Mouse (Mus musculus) frontal cortex, postnatal 10 days (tissue): ENCODE results near the gene Bmp3.
A peak's percentile ranks its signal among the peaks of the same experiment; 100 is the strongest.

Source experiments
- DNase-seq, 2 experiments: peaks; one replicate each; pipeline ENCODE4 v3.0.0; 2022; ENCODE audit warnings: low spot score in 2 of 2, mixed read lengths in 1 of 2

Gene Bmp3

DNA sequence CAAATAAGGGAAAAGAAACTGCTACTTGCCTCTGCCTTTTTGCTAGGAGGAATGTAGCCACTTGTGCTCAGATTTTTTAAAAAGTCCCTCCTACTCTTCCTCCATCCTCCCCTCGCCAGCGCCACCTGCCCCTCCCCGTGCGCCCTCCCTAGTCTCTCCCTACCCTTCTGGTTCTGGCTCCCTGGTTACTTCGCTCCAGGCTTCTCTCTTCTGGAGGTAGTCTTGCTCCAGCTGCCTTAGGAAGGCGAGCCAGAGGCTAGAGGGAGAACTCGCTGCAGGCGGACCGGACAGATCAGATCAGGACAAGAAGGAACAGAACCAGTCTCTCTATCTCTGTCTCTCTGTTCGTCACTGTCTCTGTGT, at the start of gene Bmp3:
Gene Bmp3, plus strand, starts transcription at position 152 of the 363 bp plus-strand sequence.
- DNase-seq, result peak in 1 of 2 experiments; percentile 16

DNA sequence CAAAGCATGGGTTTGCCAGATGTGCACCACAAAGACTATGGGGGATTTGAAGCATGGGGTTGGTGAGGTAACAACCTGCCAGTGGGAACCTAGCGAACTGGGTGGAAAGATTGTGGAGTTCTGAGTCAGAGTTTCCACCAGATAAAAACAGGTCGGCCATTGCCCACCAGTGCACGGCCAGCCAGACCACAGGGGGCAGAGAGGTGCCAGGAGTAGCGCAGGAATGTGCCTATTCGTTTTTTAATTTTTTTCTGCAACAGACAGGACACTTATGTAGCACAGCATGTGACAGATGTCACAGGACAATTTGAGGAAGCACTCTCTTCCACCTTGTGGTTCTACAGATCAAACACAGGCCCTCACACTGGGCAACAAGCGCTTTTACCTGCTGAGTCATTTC, 49.5 kb upstream of the Bmp3 start:
- DNase-seq, result no peak

DNA sequence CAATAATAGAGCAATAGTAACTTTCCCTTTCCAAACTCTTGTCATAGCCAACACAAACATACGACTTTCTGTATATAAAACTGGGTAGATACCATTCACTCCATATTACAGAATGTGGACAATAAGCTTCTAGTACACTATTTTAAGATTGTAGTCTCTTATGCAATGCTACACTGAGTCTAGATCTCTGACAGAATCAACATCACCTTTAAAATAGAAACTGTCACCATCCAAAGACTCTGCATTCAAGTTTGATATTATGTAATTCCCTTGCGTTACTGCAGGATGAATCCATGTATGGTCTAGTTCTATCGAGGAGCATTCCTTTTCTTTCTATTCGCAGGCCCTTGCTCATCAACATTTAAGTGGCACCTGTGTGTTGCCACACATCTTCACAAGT, 47.7 kb upstream of the Bmp3 start:
- DNase-seq, result no peak

DNA sequence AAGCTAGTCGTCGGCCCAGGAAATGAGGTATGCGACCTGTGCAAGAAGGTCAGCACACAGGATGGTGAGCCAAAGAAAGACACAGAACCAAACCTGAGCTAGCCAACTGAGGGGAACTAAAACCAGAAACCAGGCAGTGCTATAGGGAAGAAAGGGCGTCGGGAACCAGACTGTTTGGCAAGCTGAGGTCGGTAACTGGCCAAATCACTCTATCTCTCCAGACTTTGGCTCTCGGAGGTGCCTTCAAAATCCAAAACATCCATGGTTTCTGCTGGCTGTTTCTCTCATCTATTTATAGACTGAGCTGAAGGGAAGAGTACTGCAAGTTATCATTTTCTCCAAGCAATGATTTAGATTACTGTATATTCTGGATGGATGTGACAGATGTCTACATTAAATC, 47.2 kb upstream of the Bmp3 start:
- DNase-seq, result no peak

DNA sequence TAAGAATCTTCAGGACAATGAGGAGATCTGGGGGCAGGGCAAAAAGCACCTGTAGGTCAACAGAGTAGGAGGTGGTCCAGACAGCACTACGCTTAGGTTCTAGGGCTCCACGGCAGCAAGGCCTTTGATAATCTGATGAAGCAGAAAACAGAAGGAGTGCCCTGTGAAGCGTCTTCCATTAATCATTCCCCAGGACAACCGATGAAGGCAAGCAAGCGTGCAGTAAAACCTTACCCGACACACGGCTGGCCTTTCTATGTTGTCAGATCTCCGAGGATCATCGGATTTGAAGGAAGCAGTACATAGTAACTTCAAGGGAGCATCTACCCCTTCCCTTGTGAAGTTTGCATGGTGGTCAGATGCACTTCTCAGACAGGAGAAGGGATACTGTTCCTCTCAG, 46.3 kb upstream of the Bmp3 start:
- DNase-seq, result no peak

DNA sequence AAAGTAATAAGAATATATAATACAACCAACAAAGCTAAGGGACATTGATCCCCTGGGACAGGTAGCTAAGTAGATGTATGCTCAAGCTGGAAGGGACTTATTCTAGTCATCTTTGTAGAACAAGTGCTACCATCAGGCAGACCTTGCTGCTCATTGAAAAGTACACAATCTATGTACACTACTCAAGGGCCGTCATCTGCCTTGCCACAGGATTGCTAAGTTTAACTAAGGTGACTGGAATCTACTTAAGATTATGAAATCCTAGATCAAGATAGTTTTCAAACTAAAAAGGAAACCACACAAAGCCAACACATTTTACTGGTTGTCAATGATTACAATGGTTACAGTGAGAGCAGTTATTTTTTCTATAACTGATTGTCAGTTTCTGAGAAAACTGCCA, 41.8 kb upstream of the Bmp3 start:
- no peak for DNase-seq

DNA sequence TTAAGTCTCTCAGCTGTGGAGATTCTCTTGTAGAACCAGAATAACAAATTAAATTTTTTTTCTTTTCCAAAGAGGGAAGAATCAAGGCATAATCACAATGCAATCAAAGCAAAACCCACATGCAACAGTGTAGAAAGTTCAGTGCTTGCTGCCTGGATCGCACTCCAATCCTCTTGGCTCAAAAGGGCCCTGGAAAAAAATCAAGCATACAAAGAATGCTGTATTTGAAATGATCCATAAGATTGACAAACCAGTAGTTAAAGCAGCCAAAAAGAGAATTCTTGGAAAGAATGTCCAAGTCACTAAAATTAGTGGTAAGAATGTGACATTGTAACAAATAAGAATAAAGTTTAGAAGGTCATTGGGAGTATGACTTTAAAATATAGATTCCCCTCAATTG, 38.9 kb upstream of the Bmp3 start:
- no peak for DNase-seq

DNA sequence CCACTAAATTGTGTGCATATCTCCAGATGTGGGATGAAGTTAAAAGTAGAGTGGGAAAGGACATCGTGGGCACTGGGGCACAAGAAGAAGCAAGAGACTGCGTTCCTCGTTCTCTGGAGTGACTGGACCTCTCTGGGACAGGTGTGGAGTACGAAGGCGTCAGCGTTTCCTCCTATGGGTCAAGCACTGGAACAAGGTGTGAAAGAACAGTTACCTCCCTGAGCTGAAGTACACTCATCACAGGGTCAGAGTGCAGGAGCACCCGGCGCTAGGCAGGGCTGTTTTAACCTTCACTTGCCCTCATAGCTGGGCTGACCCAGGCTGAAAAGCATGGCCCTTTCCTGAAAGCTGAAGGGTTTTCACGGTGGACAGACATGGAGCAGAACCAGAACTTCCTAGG, 20.5 kb upstream of the Bmp3 start:
- DNase-seq, result no peak

DNA sequence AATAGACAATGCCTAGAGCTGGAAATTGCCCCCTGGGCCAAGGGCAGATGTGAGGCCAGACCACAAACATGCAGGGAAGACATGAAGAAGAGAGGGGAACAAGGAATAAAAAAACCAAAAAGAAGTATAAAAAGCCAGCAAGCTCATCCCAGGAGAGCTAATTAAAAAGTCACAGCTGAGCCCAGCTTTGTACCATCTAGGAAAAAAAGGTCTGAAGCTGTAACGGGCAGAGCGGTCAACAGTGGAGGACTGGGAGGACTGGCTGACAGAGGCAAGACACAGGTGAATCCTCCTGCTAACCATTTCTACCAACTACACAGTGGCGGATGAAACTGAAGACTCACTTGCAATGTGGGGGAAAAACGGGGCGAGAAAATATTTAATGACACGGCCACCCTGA, 19.9 kb upstream of the Bmp3 start:
- no peak for DNase-seq

DNA sequence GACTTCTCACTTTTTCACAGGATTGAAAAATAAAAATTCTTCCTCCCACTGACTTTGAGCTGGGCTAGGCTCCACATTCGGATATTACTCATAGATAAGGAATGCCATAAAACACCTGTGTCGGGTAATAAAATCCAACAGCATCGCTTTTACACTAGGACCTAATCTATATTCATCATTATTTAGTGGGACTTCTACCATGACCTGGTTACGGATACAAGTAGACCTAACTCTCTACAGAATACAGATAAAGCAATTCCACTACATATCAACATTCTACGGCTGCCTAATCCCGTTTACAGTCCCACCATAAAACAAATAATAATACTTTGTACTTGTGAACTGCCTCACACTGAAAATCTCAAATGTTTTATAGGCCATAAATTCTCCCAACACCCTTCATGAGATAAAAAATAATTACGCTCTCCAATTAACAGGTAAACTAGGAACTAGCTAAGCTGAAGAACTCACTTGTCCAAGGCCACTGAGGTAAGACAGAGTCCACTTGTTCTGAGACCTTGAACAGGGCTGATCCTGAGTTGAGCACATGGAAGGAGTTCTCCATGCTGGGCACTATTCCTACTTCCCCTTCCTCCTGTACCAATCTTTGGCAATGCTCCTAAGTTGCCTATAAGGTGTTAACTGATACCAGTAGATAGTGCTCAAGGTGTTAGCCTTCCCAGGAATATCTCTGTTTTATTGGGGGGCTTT, 11.5 kb upstream of the Bmp3 start:
- DNase-seq, result no peak

DNA sequence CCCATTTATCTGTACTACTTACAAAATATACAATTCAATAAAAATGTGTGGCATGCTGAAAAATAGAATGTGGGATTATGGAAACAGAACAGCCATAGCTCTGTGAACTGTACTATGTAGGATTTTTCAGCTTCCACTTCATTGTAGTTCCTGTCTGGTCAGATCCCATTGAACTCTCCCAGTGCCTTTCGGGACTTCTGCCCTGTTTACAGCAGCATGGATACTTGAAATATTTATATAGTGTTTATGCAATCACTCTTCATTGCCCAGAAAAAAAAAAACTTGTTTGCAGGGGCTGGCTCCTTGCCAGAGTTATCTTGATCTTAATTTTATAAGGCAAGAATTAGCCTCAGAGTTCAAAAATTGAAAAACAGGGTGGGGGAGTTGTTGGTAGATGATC, 9.6 kb upstream of the Bmp3 start:
- DNase-seq, result no peak

DNA sequence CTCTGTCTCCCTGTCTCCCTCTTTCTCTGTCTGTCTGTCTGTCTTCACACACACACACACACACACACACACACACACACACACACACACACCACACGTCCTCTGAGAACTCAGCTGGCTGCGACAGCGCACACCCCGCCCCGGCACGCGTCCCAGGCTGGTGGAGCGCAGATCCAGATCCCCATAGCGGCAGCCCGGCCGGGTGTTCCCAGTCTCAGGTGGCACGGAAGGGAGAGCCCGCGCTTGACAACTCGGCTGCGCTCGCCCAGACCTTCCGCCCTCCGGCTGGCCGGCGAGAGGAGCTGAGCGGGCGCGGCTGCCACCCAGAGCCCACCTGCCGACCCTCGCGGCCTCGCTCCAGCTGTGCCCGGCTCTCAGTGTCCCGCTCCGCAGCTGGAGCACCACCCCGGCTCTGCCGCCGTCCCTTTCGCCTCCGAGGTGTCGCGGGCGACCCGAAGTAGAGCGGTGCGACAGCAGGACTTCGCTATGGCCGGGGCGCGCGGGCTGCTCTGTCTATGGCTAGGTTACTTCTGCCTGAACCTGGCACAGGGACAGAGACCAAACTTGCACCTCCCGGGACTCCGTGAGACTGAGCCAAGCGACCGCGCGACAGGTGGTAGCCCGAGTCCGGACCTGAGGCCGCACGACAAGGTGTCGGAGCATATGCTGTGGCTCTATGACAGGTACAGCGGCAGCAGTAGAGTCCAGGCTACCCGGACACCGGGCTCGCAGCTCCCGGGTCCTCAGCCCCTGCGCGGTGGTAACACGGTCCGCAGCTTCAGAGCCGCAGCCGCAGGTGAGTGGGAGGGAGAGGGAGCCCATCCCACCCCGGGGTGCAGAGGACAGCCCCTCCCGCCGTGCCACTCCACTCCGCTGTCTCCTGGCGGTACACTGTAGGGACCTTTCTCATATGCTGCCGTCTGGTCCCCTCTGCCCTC, 681 bp downstream of the Bmp3 start:
- peak in 1 of 2 experiments; percentile 18 for DNase-seq

DNA sequence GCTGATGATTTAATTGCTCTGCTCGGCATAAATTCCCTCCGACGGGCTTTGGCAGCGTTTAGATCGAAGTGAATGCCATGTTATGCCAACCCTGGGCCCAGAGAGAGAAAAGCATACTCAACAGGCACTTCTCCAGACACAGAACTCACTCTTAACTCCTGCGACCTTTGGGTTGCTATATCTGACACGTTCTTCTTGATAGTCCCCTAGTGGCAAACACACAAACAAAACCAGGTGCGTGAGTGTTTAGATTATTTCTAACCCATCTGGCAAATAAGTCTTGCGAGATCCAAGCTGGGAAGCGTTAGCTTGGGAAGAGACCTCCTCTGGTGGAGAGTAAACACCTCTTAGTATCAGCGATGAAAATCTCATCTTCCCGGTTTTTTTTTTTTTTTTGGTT, 1.5 kb downstream of the Bmp3 start:
- DNase-seq, result no peak

DNA sequence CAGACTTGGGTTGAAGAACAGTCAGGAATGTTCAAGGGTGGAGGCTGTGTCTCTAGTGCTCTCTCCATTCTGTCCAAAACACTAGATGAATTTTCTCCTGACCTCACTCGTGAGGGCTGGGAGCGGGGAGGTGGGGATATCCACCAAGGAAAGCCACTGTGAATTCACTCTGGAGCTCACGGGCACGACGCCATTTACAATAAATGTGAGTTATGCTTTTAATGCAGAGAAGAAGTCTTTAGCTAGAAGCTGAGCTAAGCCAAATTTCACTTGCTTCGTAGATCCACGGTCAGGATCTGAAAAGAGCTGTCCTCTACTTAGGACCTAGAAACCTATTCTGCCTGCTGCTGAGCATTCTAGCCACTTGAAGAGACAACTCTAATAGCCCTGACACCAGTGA, 2.1 kb downstream of the Bmp3 start:
- DNase-seq, result no peak

DNA sequence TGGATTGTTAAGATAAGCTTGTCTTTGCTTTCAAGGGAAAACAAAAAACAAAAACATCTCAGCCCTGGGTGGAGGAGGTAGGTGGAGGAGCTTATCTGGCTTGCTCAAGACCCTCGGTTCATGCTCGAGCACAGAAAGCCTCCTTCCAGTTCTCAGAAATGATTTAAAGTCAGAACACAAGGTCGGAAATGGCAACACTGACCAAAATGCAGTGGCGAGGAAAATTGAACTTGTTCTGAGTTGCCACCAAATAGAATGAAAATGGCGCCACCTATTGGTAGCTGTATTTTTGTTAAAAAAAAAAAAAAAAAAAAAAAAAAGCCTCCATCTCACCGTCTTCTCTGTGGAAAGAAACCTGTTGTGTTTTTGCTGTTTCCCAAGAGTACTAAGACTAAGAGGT, 9.7 kb downstream of the Bmp3 start:
- DNase-seq, result no peak

DNA sequence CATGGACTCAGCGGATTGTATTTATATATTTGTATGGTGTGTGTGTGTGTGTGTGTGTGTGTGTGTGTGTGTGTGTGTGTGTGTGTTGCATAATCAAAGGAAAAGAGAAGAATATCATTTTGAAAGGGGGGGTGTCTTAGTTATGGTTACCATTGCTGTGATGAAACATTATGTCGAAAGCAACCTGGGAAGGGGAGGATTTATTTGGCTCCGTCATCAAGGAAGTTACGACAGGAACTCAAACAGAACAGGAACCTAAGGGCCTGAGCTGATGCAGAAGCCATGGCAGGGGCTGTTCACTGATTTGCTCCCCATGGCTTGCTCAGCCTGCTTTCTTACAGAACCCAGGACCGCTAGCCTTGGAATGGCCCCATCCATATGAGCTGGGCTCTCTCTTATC, 10.9 kb downstream of the Bmp3 start:
- DNase-seq, result no peak

DNA sequence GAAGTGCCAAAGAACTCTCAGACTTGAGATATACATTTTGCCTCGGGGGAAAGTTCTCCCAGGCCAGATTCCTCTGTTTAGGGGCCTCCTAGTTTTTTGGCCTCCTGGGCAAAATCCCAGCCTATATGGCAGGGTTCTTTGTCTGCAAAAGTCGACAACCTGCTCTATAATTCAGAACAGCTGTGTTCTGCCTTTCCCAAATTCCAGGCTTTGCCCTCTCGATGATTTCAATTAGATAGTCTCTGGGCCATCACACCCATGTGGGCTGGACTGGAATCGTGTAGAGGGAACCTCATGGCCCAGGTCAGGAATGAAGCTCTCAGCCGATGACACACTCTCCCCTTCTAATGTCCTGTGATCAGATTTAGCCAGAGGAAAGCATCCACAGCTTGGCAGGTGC, 21.8 kb downstream of the Bmp3 start:
- DNase-seq, result no peak

DNA sequence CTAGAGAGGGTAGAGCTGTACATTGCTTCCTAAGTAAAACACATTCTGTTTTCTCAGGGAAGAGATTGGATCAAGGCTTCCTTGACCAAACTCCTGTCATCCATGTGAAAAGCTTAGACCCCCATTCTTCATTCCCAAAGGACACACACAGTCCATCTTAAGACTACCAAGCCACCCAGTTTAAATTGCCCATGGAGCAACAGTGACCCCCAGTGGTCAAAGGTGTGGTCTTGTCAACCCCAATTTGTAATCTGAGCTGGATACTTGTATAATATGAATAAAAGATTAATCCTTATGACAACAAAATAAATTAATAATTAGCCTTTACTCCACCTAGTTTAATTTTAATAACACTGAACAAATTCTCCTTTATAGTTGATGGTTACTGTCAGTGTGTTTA, 24.7 kb downstream of the Bmp3 start:
- peak in 1 of 2 experiments; percentile 49 for DNase-seq

DNA sequence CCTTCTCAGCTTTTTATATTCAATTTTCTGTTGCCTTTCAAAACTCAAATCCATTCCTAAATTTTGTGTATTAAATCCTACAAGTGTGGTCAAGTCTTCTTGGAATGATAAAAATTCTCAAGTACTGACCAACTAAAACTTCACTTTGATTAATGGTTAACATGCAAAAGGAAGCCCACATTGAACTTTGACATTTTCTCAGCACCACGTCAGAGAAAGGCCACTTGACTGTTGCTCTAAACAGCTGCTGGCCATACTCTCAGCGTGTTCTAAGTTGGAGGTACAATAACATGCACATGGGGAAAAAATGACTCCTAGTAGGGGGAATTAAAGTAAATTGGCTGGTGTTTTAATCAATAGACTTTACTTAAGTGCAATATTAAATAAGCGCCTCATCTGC, 27.9 kb downstream of the Bmp3 start:
- no peak for DNase-seq

DNA sequence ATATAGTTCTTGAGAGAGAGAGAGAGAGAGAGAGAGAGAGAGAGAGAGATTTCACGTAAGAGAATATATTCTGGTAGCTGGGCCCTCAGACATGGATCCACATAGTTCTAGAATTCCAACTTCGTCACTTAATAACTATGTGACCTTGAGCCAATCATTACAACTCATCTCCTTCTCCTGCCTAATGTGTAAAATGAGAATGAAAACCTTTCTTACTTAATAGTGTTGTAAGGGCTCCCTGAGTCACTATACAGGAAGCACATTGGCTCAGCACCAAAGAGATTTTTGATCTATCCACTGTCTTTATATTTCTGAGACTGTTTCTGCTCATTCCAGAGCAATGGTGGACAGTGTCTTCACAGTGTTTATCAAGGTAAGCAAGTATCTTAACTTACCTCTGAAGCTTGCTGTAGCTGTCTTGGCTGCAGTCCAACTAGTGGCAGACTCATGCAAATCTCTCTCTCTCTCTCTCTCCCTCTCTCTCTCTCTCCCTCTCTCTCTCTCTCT, 36.4 kb downstream of the Bmp3 start:
- DNase-seq, result no peak

DNA sequence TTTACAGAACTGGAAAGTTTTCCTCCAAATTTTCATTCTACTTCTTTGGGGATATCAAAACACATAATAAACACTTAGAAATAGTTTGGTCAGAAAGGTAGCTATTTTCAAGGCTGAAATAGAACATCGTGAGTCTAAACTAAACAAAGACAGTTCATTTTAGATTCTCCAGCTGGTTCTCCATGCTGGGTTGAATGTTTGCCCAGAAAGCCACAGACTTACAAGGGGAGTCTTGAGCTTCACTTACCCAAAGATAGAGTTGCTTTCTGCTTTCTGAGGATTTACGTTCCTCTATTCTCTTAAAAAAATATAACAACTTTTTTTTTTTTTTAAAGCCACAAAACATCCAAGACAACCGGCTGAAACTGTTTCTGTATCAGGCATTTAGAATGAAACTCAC, 40.1 kb downstream of the Bmp3 start:
- DNase-seq, result no peak

DNA sequence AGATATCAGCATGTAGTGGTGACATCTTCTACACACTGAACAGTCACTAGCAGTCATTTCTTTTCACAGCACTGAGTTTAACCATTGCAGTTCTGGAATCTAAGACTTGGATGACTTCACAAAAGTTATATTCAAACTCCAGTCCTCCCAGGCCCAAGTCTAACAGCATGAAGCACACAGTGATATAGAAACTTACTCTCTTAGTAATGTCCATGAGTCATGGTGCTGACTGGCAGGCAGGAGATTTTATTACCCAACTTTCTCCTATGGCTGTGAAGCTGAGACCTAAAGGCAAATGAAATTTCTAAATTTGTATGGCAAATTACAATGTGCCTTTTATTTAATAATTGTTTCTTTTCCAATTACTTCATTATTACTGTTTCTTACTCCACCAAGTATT, 43.7 kb downstream of the Bmp3 start:
- DNase-seq, result no peak

DNA sequence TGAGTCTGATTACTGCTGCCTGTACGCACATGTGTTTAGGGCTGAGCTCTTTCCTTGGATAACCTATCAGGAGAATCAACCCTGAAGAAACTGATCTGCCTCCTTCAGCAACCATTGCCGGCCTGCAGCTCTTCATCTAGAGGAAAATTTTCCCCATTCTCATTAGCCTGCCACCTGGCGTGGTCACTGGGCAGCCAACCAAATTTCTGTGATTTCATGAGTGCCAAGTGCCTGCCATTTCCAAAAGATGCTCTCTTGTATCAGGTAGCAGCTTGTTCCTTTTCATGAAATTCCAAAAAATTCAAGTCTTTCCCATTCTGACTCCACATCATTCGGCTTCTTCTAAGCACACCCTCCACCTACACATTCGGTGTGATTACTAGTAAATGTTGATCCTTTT, 46.7 kb downstream of the Bmp3 start:
- no peak for DNase-seq
